Mouse (Mus musculus): ENCODE data around the gene Btd. TPM values are rescaled to one million over a fixed set of nuclear protein-coding genes. Genes with fewer than 3 reads are reported as not detected.
A peak's percentile ranks its signal among the peaks of the same experiment; 100 is the strongest.

The Btd gene
- total and polyA plus RNA-seq, 2 experiments from 2014 or later = 18.5 to 21.9 TPM

GRCm38 (mm10) chr14:31651206-31651605, 10.4 kb downstream of the Btd start:
- Histone ChIP-seq H3K27me3 (ENCODE audit: insufficient read depth, low read length) (no peaks in the 10 kb centered on the region), H3K4me3 (ENCODE audit: low read depth, low read length) (no peak overlapping the region), H3K4me2 (ENCODE audit: low read depth, low read length, poor library complexity, severe bottlenecking) (no peak overlapping the region), H3K9me3 (ENCODE audit: low read length) (no peaks in the 10 kb centered on the region), H3K9ac (replicated peaks; ENCODE audit: low read length, poor library complexity, severe bottlenecking) (no peak overlapping the region), H3K27ac (ENCODE audit: low read depth, low read length) (no peak overlapping the region), H3K36me3 (ENCODE audit: insufficient read depth, low read length) (no peaks in the 10 kb centered on the region), H3K4me1 (ENCODE audit: insufficient read depth, low read length) (no peaks in the 10 kb centered on the region)
- WGBS = 94% methylated on average over 7 of the region's 7 CpGs
- DNase-seq (ENCODE audit: low spot score) = no peak
- no peak for ATAC-seq (ENCODE audit: low FRiP score)
- TF ChIP-seq CTCF (IDR thresholded peaks at IDR 0.05) = no peak

- no peaks in the 10 kb centered on the region for H3K36me3 ChIP-seq (ENCODE audit: insufficient read depth, low read length)
- H3K27me3 ChIP-seq (ENCODE audit: insufficient read depth, low read length) = no peaks in the 10 kb centered on the region
- no peak overlapping the region for H3K27ac ChIP-seq (ENCODE audit: low read depth, low read length)
- TF ChIP-seq CTCF (IDR thresholded peaks at IDR 0.05) = no peak
- 83% methylated on average over 5 of the region's 5 CpGs for WGBS
- no peaks in the 10 kb centered on the region for H3K9me3 ChIP-seq (ENCODE audit: low read length)
- no peak overlapping the region for H3K4me2 ChIP-seq (ENCODE audit: low read depth, low read length, poor library complexity, severe bottlenecking)
- H3K4me3 ChIP-seq (ENCODE audit: low read depth, low read length) = no peak overlapping the region
- ATAC-seq (ENCODE audit: low FRiP score) = no peak
- H3K9ac ChIP-seq (replicated peaks; ENCODE audit: low read length, poor library complexity, severe bottlenecking) = 0 out of 2 replicates have a peak overlapping the region, but pooled peaks have one; percentile 24
- no peak for DNase-seq (ENCODE audit: low spot score)
- no peaks in the 10 kb centered on the region for H3K4me1 ChIP-seq (ENCODE audit: insufficient read depth, low read length)
Observed at GRCm38 (mm10) chr14:31652106-31652505, 11.3 kb downstream of the Btd start.

GRCm38 (mm10) chr14:31652624-31653023, 11.8 kb downstream of the Btd start:
- Histone ChIP-seq H3K4me3 (ENCODE audit: low read depth, low read length) (no peak overlapping the region), H3K4me1 (ENCODE audit: insufficient read depth, low read length) (no peaks in the 10 kb centered on the region), H3K9me3 (ENCODE audit: low read length) (no peaks in the 10 kb centered on the region), H3K9ac (replicated peaks; ENCODE audit: low read length, poor library complexity, severe bottlenecking) (no peak overlapping the region), H3K36me3 (ENCODE audit: insufficient read depth, low read length) (no peaks in the 10 kb centered on the region), H3K4me2 (ENCODE audit: low read depth, low read length, poor library complexity, severe bottlenecking) (no peak overlapping the region), H3K27me3 (ENCODE audit: insufficient read depth, low read length) (no peaks in the 10 kb centered on the region), H3K27ac (ENCODE audit: low read depth, low read length) (no peak overlapping the region)
- 94% methylated on average over 1 of the region's 1 CpGs for WGBS
- TF ChIP-seq CTCF (IDR thresholded peaks at IDR 0.05) = no peak
- ATAC-seq (ENCODE audit: low FRiP score) (no peak), DNase-seq (ENCODE audit: low spot score) (no peak)

GRCm38 (mm10) chr14:31653101-31653875, 12.5 kb downstream of the Btd start:
- H3K4me3 ChIP-seq (ENCODE audit: low read depth, low read length) = no peak overlapping the region
- no peaks in the 10 kb centered on the region for H3K36me3 ChIP-seq (ENCODE audit: insufficient read depth, low read length)
- ATAC-seq (ENCODE audit: low FRiP score) (no peak), DNase-seq (ENCODE audit: low spot score) (no peak)
- no peaks in the 10 kb centered on the region for H3K27me3 ChIP-seq (ENCODE audit: insufficient read depth, low read length)
- TF ChIP-seq CTCF (IDR thresholded peaks at IDR 0.05) = no peak
- no peaks in the 10 kb centered on the region for H3K9me3 ChIP-seq (ENCODE audit: low read length)
- H3K4me2 ChIP-seq (ENCODE audit: low read depth, low read length, poor library complexity, severe bottlenecking) = no peak overlapping the region
- 86% methylated on average over 14 of the region's 14 CpGs for WGBS
- H3K9ac ChIP-seq (replicated peaks; ENCODE audit: low read length, poor library complexity, severe bottlenecking) = no peak overlapping the region
- H3K4me1 ChIP-seq (ENCODE audit: insufficient read depth, low read length) = no peaks in the 10 kb centered on the region
- no peak overlapping the region for H3K27ac ChIP-seq (ENCODE audit: low read depth, low read length)

GRCm38 (mm10) chr14:31654816-31655215, 14.0 kb downstream of the Btd start:
- H3K36me3 ChIP-seq (ENCODE audit: insufficient read depth, low read length) = no peaks in the 10 kb centered on the region
- no peak for TF ChIP-seq CTCF (IDR thresholded peaks at IDR 0.05)
- H3K4me2 ChIP-seq (ENCODE audit: low read depth, low read length, poor library complexity, severe bottlenecking) = no peak overlapping the region
- ATAC-seq (ENCODE audit: low FRiP score) (no peak), DNase-seq (ENCODE audit: low spot score) (no peak)
- H3K4me1 ChIP-seq (ENCODE audit: insufficient read depth, low read length) = no peaks in the 10 kb centered on the region
- H3K9ac ChIP-seq (replicated peaks; ENCODE audit: low read length, poor library complexity, severe bottlenecking) = no peak overlapping the region
- H3K27ac ChIP-seq (ENCODE audit: low read depth, low read length) = no peak overlapping the region
- no peaks in the 10 kb centered on the region for H3K27me3 ChIP-seq (ENCODE audit: insufficient read depth, low read length)
- H3K9me3 ChIP-seq (ENCODE audit: low read length) = no peaks in the 10 kb centered on the region
- no peak overlapping the region for H3K4me3 ChIP-seq (ENCODE audit: low read depth, low read length)
- WGBS = 82% methylated on average over 5 of the region's 5 CpGs

- H3K9ac ChIP-seq (replicated peaks; ENCODE audit: low read length, poor library complexity, severe bottlenecking) = no peak overlapping the region
- TF ChIP-seq CTCF (IDR thresholded peaks at IDR 0.05) = no peak
- no peak overlapping the region for H3K4me3 ChIP-seq (ENCODE audit: low read depth, low read length)
- no peak overlapping the region for H3K27ac ChIP-seq (ENCODE audit: low read depth, low read length)
- no peak for ATAC-seq (ENCODE audit: low FRiP score)
- H3K9me3 ChIP-seq (ENCODE audit: low read length) = no peaks in the 10 kb centered on the region
- no peak overlapping the region for H3K4me2 ChIP-seq (ENCODE audit: low read depth, low read length, poor library complexity, severe bottlenecking)
- no peaks in the 10 kb centered on the region for H3K27me3 ChIP-seq (ENCODE audit: insufficient read depth, low read length)
- DNase-seq (ENCODE audit: low spot score) = no peak
- no peaks in the 10 kb centered on the region for H3K4me1 ChIP-seq (ENCODE audit: insufficient read depth, low read length)
- H3K36me3 ChIP-seq (ENCODE audit: insufficient read depth, low read length) = no peaks in the 10 kb centered on the region
- WGBS = 76% methylated on average over 14 of the region's 14 CpGs
Observed at GRCm38 (mm10) chr14:31655406-31655805, 14.6 kb downstream of the Btd start.
